Mouse (Mus musculus) bone marrow, adult 2 months (tissue): ENCODE results near the gene Mup5.
"Not testable (repeated sequence)": the region's sequence is repeated elsewhere in the genome, so short reads cannot be mapped to it uniquely, and the experiment has no call there.

Experiments used
- CTCF ChIP-seq: fragments of 200-500 bp; IDR thresholded peaks from 2 replicates; pipeline ENCODE4 v1.5.1; 2011; ENCODE audit warnings: low read length, control low read depth; ENCODE audit not compliant: control insufficient read depth, insufficient read depth
- POLR2A ChIP-seq: fragments of 200-500 bp; IDR thresholded peaks from 2 replicates; pipeline ENCODE4 v1.6.1; 2011; ENCODE audit warnings: low read depth, mild to moderate bottlenecking, control low read depth, low read length, borderline replicate concordance; ENCODE audit not compliant: control insufficient read depth

DNA sequence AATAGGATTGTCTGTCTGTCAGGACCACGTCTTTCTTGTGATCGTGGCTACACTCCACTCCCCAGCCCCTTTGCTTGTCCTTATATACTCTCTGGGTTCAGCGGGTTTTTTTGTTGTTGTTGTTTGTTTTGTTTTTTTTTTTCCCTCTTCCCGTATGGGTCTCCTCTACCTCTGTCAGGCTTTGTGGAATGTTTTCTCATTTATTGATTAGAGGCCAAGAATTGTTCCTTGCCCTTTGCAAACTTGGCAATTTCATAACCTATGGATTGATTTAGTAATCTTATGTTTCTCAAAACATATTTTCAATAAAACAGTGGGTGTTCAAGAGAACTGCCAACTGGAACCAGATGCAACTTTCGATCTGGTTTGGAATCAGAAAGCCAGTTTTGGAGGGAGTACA is 52.9 kb downstream of the Mup5 start, which contains the start of gene Mup19:
- TF ChIP-seq CTCF, POLR2A: not testable (repeated sequence)
